Mouse (Mus musculus) skeletal muscle tissue, postnatal 0 days (tissue): ENCODE results near the gene Gm9945. TPM values are rescaled to one million over a fixed set of nuclear protein-coding genes. Genes with fewer than 3 reads are reported as not detected.

Source experiments
- polyA plus RNA-seq: library from polyadenylated mRNA; unstranded; fragments of >200 nt; fragmentation: Nextera tagmentation; extraction: Ambion mirVana; gene quantifications from 2 replicates; pipeline ENCODE4 v1.2.1, GENCODE M21; 2015

Gene Gm9945
- polyA plus RNA-seq, result not detected in 2 replicates

DNA sequence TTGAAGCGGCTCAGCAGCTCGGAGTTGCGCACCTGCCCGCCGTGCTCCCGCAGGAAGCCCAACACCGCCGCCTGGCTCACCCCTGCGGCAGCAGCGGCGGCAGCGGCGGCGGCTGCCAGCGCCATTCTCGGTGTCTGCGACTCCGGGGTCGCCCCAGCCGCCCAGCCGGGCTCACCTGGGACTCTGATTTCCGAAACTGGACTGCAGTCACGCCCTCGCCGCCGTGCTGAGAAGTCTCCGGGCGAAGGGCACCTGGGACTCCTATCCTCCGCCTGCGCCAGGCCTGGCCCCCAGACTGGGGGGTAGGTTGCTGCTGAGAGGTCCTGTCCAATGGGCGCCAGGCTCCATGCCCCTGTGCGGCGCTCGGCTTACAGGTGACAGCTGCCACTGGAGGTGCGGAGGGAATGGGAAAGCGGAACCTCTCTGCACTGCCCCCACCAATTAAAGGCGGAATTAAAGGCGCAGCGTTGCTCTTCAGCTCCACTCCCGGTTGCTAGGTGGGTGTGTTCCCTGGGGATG lies at the start of gene Gm9945, which contains the start of gene Sowaha:
Gene Gm9945 (plus strand): TSS at position 384 of the 519 bp plus-strand sequence.
Gene Sowaha (minus strand): TSS at position 492 of the 519 bp plus-strand sequence.

DNA sequence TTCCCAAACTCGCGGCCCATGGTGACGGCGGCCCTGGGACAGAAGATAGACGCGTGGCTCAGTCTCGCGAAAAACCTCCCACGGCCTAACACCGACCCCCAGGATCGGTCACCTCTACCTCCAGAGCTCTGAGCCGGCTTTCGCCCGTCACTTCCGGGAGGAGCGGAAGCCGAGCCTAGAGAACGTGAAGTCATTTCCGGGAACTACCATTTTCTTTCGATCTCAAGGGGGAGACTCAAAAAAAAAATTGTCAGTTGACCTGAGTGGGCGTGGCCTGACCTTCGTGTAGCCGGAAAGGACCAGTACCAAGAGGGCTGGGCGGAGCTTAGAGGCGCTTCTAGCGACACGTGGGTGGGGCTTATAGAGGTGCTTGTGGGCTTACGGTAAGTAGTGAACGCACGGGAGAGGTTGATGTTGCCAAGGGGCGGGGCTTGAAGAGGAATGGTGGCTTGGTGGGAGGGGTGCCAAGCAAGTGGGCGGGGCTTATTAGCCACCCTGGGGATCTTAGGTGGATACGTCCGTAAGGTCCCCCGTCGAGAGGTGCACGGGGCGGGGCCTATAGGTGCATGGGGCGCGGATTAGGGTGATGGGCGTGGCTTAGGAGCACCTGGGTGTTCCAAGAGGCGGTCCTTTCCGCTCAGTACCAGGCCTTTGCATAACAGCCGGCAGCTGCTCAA lies 49.2 kb upstream of the Gm9945 start, which contains the start of the genes Uqcrq and Gdf9:
Gene Uqcrq (minus strand): TSS at position 162 of the 677 bp plus-strand sequence.
Gene Gdf9 (plus strand): TSS at position 354 of the 677 bp plus-strand sequence.

GRCm38 (mm10) chr11:53456474-53457371 lies 23.2 kb upstream of the Gm9945 start, which contains the start of the genes Gm10447 and Shroom1:
Gm10447 (minus strand) TSS chr11:53457110.
Shroom1 (plus strand) TSS chr11:53457205.

DNA sequence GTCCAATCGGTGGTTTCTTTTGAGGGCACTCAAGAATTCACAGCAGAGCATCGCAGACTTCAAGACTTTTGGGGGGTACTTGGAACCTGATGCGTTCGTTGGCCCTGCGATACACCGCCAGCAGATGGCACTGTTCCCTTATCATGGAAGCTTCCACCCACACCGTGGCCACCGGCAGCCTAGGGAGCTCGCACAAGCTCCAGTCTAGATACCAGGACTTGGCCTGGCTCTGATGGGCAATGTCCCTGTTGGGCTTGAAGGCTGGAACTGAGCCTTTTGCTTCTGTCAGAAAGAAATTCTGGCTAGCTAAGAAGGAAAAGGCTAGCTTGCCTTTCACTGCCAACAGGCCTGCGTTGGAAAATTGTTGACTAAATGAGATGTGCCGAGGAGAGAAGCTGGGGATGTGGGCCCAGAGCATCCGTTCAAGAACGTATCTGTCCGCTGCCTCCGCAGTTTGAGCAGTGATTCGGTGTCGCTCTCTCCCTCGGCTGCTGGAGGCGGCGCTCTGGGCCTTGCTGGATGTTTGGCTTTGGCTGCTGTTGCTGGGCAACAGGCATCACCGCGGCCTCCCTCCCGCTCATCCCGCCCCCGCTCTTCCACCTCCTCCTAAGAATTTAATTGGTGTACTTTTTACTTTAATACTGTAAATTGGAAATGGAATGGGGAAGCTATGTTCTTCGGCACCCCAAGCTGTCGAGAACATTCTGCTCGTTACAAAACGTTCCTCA lies 9.8 kb upstream of the Gm9945 start, which contains the start of gene Gm9837:
Gene Gm9837 (minus strand): TSS at position 512 of the 728 bp plus-strand sequence.

DNA sequence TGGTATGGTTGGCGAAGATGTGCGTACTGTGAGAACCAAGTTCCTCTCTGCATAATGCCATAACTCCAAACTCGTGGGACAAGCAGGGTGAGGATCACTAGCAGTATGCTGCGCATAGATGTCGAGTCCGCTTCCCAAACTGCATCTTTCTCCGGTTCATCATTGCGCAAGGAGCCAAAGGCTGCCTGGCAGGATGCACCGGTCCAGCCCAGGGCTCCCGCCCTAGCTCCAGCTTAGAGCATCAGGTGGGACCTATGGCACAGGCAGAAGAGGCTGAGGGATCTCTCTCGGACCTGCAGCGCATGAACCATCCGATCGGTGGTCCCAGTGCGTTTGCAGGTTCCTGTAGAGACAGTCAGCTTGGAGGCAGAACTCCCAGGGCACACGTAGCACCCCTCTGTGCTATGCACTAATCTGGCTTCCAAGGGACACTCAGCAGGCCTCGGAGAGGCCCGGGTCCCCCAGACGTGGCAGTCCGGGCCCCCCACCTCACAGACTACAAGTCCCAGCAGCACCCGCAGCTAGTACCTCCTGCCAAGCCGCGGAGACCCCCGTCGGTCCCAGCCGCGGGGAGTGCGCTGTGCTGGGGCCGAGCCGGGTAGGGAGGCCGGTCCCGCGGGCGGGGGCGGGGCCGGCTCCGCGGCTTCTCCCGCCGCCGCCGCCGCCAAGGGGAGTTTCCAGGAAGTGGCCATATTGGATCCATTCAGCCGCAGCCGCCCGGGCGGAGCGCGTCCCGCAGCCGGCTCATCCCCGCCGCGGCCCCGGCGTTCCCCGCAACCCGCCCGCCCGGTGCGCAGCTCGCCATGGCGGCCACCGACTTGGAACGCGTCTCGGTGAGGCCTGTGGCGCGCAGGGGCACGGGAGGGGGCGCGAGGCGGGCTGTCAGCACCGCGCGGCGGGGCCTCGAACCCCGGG lies 39.5 kb downstream of the Gm9945 start, which contains the start of gene Sept8:
Gene Sept8 (plus strand): TSS at position 51 of the 915 bp plus-strand sequence.

Other genes with a start within 250 kb of the Gm9945 start
- gene Hspa4, start 179.7 kb upstream of the Gm9945 start, polyA plus RNA-seq, result 79.0 and 83.1 TPM in 2 replicates
- gene Zcchc10, start 155.5 kb upstream of the Gm9945 start, polyA plus RNA-seq, result 17.5 and 18.7 TPM in 2 replicates
- gene Aff4, start 129.3 kb upstream of the Gm9945 start, polyA plus RNA-seq, result 27.6 and 34.9 TPM in 2 replicates
- not detected in 2 replicates for gene Leap2, start 57.0 kb upstream of the Gm9945 start, polyA plus RNA-seq
- 1,385 and 1,448 TPM in 2 replicates for gene Uqcrq, start 49.3 kb upstream of the Gm9945 start, polyA plus RNA-seq
- gene Gdf9, start 49.1 kb upstream of the Gm9945 start, polyA plus RNA-seq, result 1.3 and 1.7 TPM in 2 replicates
- not detected in 2 replicates for gene Gm10447, start 23.1 kb upstream of the Gm9945 start, polyA plus RNA-seq
- gene Shroom1, start 23.0 kb upstream of the Gm9945 start, polyA plus RNA-seq, result 0.14 and 0.26 TPM in 2 replicates
- gene Gm9837, start 9.7 kb upstream of the Gm9945 start, polyA plus RNA-seq, result not detected in 2 replicates
- 0.05 and 0.11 TPM in 2 replicates for gene Sowaha, start 108 bp downstream of the Gm9945 start, polyA plus RNA-seq
- 16.7 and 17.3 TPM in 2 replicates for gene Sept8, start 39.1 kb downstream of the Gm9945 start, polyA plus RNA-seq
- 21.0 and 24.0 TPM in 2 replicates for gene Kif3a, start 87.2 kb downstream of the Gm9945 start, polyA plus RNA-seq
- 0.72 and 0.79 TPM in 2 replicates for gene Il4, start 138.5 kb downstream of the Gm9945 start, polyA plus RNA-seq
- gene Il13, start 154.5 kb downstream of the Gm9945 start, polyA plus RNA-seq, result not detected in 2 replicates
- gene Rad50, start 227.2 kb downstream of the Gm9945 start, polyA plus RNA-seq, result 9.9 and 11.0 TPM in 2 replicates
- gene Il5, start 240.6 kb downstream of the Gm9945 start, polyA plus RNA-seq, result not detected in 2 replicates